Mouse (Mus musculus): Measurements from ENCODE around the gene Mrpl51. TPM values are rescaled to one million over a fixed set of nuclear protein-coding genes. Genes with fewer than 3 reads are reported as not detected.

Gene Mrpl51
- total RNA-seq, 1 experiment: 184 TPM

GRCm38 (mm10) chr6:125166861-125167650 lies 24.5 kb upstream of the Mrpl51 start:
- peak overlapping the region; percentile 87 to 99 for H3K4me3 ChIP-seq (ENCODE audit: insufficient read depth in 1 of 2, low read depth in 1 of 2, low read length in 2 of 2, poor library complexity in 1 of 2, severe bottlenecking in 1 of 2)
- peaks cover 7 to 19% of the 10 kb centered on the region in 2 experiments; a peak in 2 of 4 replicates for H3K4me1 ChIP-seq (ENCODE audit: control insufficient read depth in 2 of 2, insufficient read depth in 2 of 2, low read length in 2 of 2, poor library complexity in 1 of 2)
- H3K9ac ChIP-seq (ENCODE audit: insufficient read depth, low read depth, low read length, poor library complexity, severe bottlenecking): peak overlapping the region; percentile 92
- TF ChIP-seq MAFK (IDR thresholded peaks at IDR 0.05; ENCODE audit: insufficient read depth, low read depth, low read length) (peak; percentile 91), ZNF384 (IDR thresholded peaks at IDR 0.05; ENCODE audit: low read depth, low read length) (no peak), HCFC1 (IDR thresholded peaks at IDR 0.05; ENCODE audit: borderline replicate concordance, insufficient read depth, low read length) (no peak), ZC3H11A (IDR thresholded peaks at IDR 0.05; ENCODE audit: borderline replicate concordance, low read depth, low read length) (no peak)
- in situ Hi-C loops (cut with MboI; ENCODE audit: low sequenced_read_pairs in 2 of 2, unreplicated experiment in 2 of 2): no loop called here
- H3K9me3 ChIP-seq (ENCODE audit: control insufficient read depth, insufficient read depth, low read depth, low read length): no peaks in the 10 kb centered on the region
- peaks cover 70% of the 10 kb centered on the region for H3K36me3 ChIP-seq (ENCODE audit: control insufficient read depth, insufficient read depth, low read length, poor library complexity, severe bottlenecking)
- peak overlapping the region; percentile 78 for H3K27ac ChIP-seq (ENCODE audit: insufficient read depth, low read depth, low read length, poor library complexity, severe bottlenecking)
- no peak for DNase-seq (ENCODE audit: low read depth, low spot score)

- Histone ChIP-seq H3K36me3 (ENCODE audit: control insufficient read depth, insufficient read depth, low read length, poor library complexity, severe bottlenecking) (peaks cover 71% of the 10 kb centered on the region), H3K9ac (ENCODE audit: insufficient read depth, low read depth, low read length, poor library complexity, severe bottlenecking) (peak overlapping the region; percentile 3; the same call in 1 of the 2 replicates), H3K27ac (ENCODE audit: insufficient read depth, low read depth, low read length, poor library complexity, severe bottlenecking) (0 out of 2 replicates have a peak overlapping the region, but pooled peaks have one; percentile 78)
Measured at GRCm38 (mm10) chr6:125168086-125168485, 23.5 kb upstream of the Mrpl51 start.

GRCm38 (mm10) chr6:125170194-125170593 lies 21.4 kb upstream of the Mrpl51 start:
- DNase-seq (ENCODE audit: low read depth, low spot score): no peak
- Histone ChIP-seq H3K9ac (ENCODE audit: insufficient read depth, low read depth, low read length, poor library complexity, severe bottlenecking) (no peak overlapping the region), H3K36me3 (ENCODE audit: control insufficient read depth, insufficient read depth, low read length, poor library complexity, severe bottlenecking) (peaks cover 69% of the 10 kb centered on the region), H3K4me3 (ENCODE audit: insufficient read depth in 1 of 2, low read depth in 1 of 2, low read length in 2 of 2, poor library complexity in 1 of 2, severe bottlenecking in 1 of 2) (no peak overlapping the region), H3K4me1 (ENCODE audit: control insufficient read depth in 2 of 2, insufficient read depth in 2 of 2, low read length in 2 of 2, poor library complexity in 1 of 2) (peaks cover 16 to 33% of the 10 kb centered on the region in 2 experiments; a peak in 2 of 4 replicates), H3K27ac (ENCODE audit: insufficient read depth, low read depth, low read length, poor library complexity, severe bottlenecking) (no peak overlapping the region), H3K9me3 (ENCODE audit: control insufficient read depth, insufficient read depth, low read depth, low read length) (no peaks in the 10 kb centered on the region)
- no peak for TF ChIP-seq MAFK (IDR thresholded peaks at IDR 0.05; ENCODE audit: insufficient read depth, low read depth, low read length)
- no peak for TF ChIP-seq HCFC1 (IDR thresholded peaks at IDR 0.05; ENCODE audit: borderline replicate concordance, insufficient read depth, low read length)
- no peak for TF ChIP-seq ZNF384 (IDR thresholded peaks at IDR 0.05; ENCODE audit: low read depth, low read length)
- TF ChIP-seq CHD2 (IDR thresholded peaks at IDR 0.05; ENCODE audit: low read depth, low read length): no peak
- TF ChIP-seq ZC3H11A (IDR thresholded peaks at IDR 0.05; ENCODE audit: borderline replicate concordance, low read depth, low read length): no peak
- in situ Hi-C loops (cut with MboI; ENCODE audit: low sequenced_read_pairs in 2 of 2, unreplicated experiment in 2 of 2): no loop called here

More at GRCm38 (mm10) chr6:125168086-125168485, 23.5 kb upstream of the Mrpl51 start:
- peaks cover 14 to 25% of the 10 kb centered on the region in 2 experiments; a peak in 2 of 4 replicates for H3K4me1 ChIP-seq (ENCODE audit: control insufficient read depth in 2 of 2, insufficient read depth in 2 of 2, low read length in 2 of 2, poor library complexity in 1 of 2)
- TF ChIP-seq ZNF384 (IDR thresholded peaks at IDR 0.05; ENCODE audit: low read depth, low read length): no peak
- TF ChIP-seq ZC3H11A (IDR thresholded peaks at IDR 0.05; ENCODE audit: borderline replicate concordance, low read depth, low read length): no peak
- no peak for TF ChIP-seq HCFC1 (IDR thresholded peaks at IDR 0.05; ENCODE audit: borderline replicate concordance, insufficient read depth, low read length)
- no peak for TF ChIP-seq CHD2 (IDR thresholded peaks at IDR 0.05; ENCODE audit: low read depth, low read length)
- TF ChIP-seq MAFK (IDR thresholded peaks at IDR 0.05; ENCODE audit: insufficient read depth, low read depth, low read length): no peak
- H3K4me3 ChIP-seq (ENCODE audit: insufficient read depth in 1 of 2, low read depth in 1 of 2, low read length in 2 of 2, poor library complexity in 1 of 2, severe bottlenecking in 1 of 2): no peak overlapping the region
- H3K9me3 ChIP-seq (ENCODE audit: control insufficient read depth, insufficient read depth, low read depth, low read length): no peaks in the 10 kb centered on the region
- in situ Hi-C loops (cut with MboI; ENCODE audit: low sequenced_read_pairs in 2 of 2, unreplicated experiment in 2 of 2): no loop called here
- no peak for DNase-seq (ENCODE audit: low read depth, low spot score)

GRCm38 (mm10) chr6:125172474-125172873 lies 19.1 kb upstream of the Mrpl51 start:
- in situ Hi-C loops (cut with MboI; ENCODE audit: low sequenced_read_pairs in 2 of 2, unreplicated experiment in 2 of 2): no loop called here
- TF ChIP-seq ZNF384 (IDR thresholded peaks at IDR 0.05; ENCODE audit: low read depth, low read length) (no peak), HCFC1 (IDR thresholded peaks at IDR 0.05; ENCODE audit: borderline replicate concordance, insufficient read depth, low read length) (no peak), ZC3H11A (IDR thresholded peaks at IDR 0.05; ENCODE audit: borderline replicate concordance, low read depth, low read length) (no peak), CHD2 (IDR thresholded peaks at IDR 0.05; ENCODE audit: low read depth, low read length) (no peak), MAFK (IDR thresholded peaks at IDR 0.05; ENCODE audit: insufficient read depth, low read depth, low read length) (no peak)
- DNase-seq (ENCODE audit: low read depth, low spot score): no peak

More at GRCm38 (mm10) chr6:125172474-125172873, 19.1 kb upstream of the Mrpl51 start:
- Histone ChIP-seq H3K9ac (ENCODE audit: insufficient read depth, low read depth, low read length, poor library complexity, severe bottlenecking) (no peak overlapping the region), H3K4me1 (ENCODE audit: control insufficient read depth in 2 of 2, insufficient read depth in 2 of 2, low read length in 2 of 2, poor library complexity in 1 of 2) (peaks cover 16 to 35% of the 10 kb centered on the region in 2 experiments; a peak in 2 of 4 replicates), H3K36me3 (ENCODE audit: control insufficient read depth, insufficient read depth, low read length, poor library complexity, severe bottlenecking) (peaks cover 86% of the 10 kb centered on the region), H3K9me3 (ENCODE audit: control insufficient read depth, insufficient read depth, low read depth, low read length) (no peaks in the 10 kb centered on the region), H3K4me3 (ENCODE audit: insufficient read depth in 1 of 2, low read depth in 1 of 2, low read length in 2 of 2, poor library complexity in 1 of 2, severe bottlenecking in 1 of 2) (no peak overlapping the region; a peak in 1 of 4 replicates), H3K27ac (ENCODE audit: insufficient read depth, low read depth, low read length, poor library complexity, severe bottlenecking) (no peak overlapping the region)

All from ES-E14 (cell line).